In genomic region chr8:76067721-76068120, GRCm38 (mm10) we compare ENCODE assay signal across 9 mouse cellular contexts.
DNase-seq lines count a peak whose midpoint lies in the region; ATAC-seq and TF ChIP-seq lines count a peak whose summit lies in the region.
"Had no signal": no experiment of that assay in that cellular context is flagged by ENCODE, and none has a peak within 500 bp of the region (broad histone marks: within the 10 kb centered on the region; RNA-seq: fewer than 3 reads in every experiment).

No protein-coding gene starts in this region.

- peak; percentile 74 for TF ChIP-seq CTCF in stomach, postnatal 0 days (IDR thresholded peaks at IDR 0.05; ENCODE audit: low read depth)

- H3K27me3 ChIP-seq in hindbrain, embryonic 14.5 days (ENCODE audit: control insufficient read depth, insufficient read depth, low read length) = no peaks in the 10 kb centered on the region
- no peaks in the 10 kb centered on the region for H3K27me3 ChIP-seq in hindbrain, embryonic 13.5 days
- no peaks in the 10 kb centered on the region for H3K27me3 ChIP-seq in stomach, postnatal 0 days (ENCODE audit: control insufficient read depth, insufficient read depth, low read length)
- H3K27me3 ChIP-seq: liver, embryonic 13.5 days had no signal

- no peaks in the 10 kb centered on the region for H3K36me3 ChIP-seq in hindbrain, embryonic 14.5 days (replicated peaks; ENCODE audit: control insufficient read depth, insufficient read depth)
- no peaks in the 10 kb centered on the region for H3K36me3 ChIP-seq in hindbrain, embryonic 13.5 days
- H3K36me3 ChIP-seq in stomach, postnatal 0 days (ENCODE audit: control insufficient read depth, insufficient read depth, low read length) = no peaks in the 10 kb centered on the region
- H3K36me3 ChIP-seq: liver, embryonic 13.5 days had no signal

- H3K27ac ChIP-seq in hindbrain, embryonic 14.5 days = no peak overlapping the region
- no peak overlapping the region for H3K27ac ChIP-seq in hindbrain, embryonic 13.5 days
- H3K27ac ChIP-seq in stomach, postnatal 0 days (replicated peaks) = no peak overlapping the region
- H3K27ac ChIP-seq: liver, embryonic 13.5 days had no signal

- H3K9ac ChIP-seq in hindbrain, embryonic 14.5 days = no peak overlapping the region
- H3K9ac ChIP-seq in hindbrain, embryonic 13.5 days = no peak overlapping the region
- no peak overlapping the region for H3K9ac ChIP-seq in stomach, postnatal 0 days (ENCODE audit: low read length)
- H3K9ac ChIP-seq: liver, embryonic 13.5 days had no signal

- TF ChIP-seq EP300 in stomach, postnatal 0 days (optimal IDR thresholded peaks at IDR 0.05) = no peak

- no peaks in the 10 kb centered on the region for H3K9me3 ChIP-seq in hindbrain, embryonic 14.5 days (ENCODE audit: control insufficient read depth, low read length)
- no peaks in the 10 kb centered on the region for H3K9me3 ChIP-seq in hindbrain, embryonic 13.5 days
- no peaks in the 10 kb centered on the region for H3K9me3 ChIP-seq in stomach, postnatal 0 days (ENCODE audit: control insufficient read depth, low read length)
- H3K9me3 ChIP-seq: liver, embryonic 13.5 days had no signal

- H3K4me1 ChIP-seq in hindbrain, embryonic 14.5 days (replicated peaks; ENCODE audit: control insufficient read depth, insufficient read depth, low read length) = no peaks in the 10 kb centered on the region
- H3K4me1 ChIP-seq in hindbrain, embryonic 13.5 days (replicated peaks) = no peaks in the 10 kb centered on the region
- no peaks in the 10 kb centered on the region for H3K4me1 ChIP-seq in stomach, postnatal 0 days (replicated peaks; ENCODE audit: control insufficient read depth, insufficient read depth)
- H3K4me1 ChIP-seq: liver, embryonic 13.5 days had no signal

- peak; percentile 71 for DNase-seq in hindbrain, embryonic 14.5 days (ENCODE audit: low spot score)
- DNase-seq in thymus, postnatal 0 days (ENCODE audit: low spot score) = peak; percentile 47
- no peak for DNase-seq in thymus, postnatal 25 days
- DNase-seq in embryo, embryonic 11 days = peak; percentile 72
- DNase-seq in stomach, postnatal 0 days (ENCODE audit: low spot score) = no peak
- DNase-seq in T-cell, adult 2 months (ENCODE audit: low spot score) = no peak
- no peak for DNase-seq in spleen, postnatal 14 days (ENCODE audit: low spot score in 2 of 2)
- DNase-seq: liver, embryonic 13.5 days had no signal

- H3K4me3 ChIP-seq in hindbrain, embryonic 14.5 days (replicated peaks; ENCODE audit: low read length) = no peak overlapping the region
- no peak overlapping the region for H3K4me3 ChIP-seq in hindbrain, embryonic 13.5 days
- H3K4me3 ChIP-seq in stomach, postnatal 0 days (ENCODE audit: low read depth, low read length) = no peak overlapping the region
- H3K4me3 ChIP-seq: liver, embryonic 13.5 days had no signal

- 4% methylated on average over 2 of the region's 2 CpGs for WGBS in hindbrain, embryonic 14.5 days
- WGBS in hindbrain, embryonic 13.5 days = 10% methylated on average over 2 of the region's 2 CpGs
- 9% methylated on average over 2 of the region's 2 CpGs for WGBS in stomach, postnatal 0 days

- no peak for ATAC-seq in hindbrain, embryonic 14.5 days (ENCODE audit: low FRiP score)
- ATAC-seq in hindbrain, embryonic 13.5 days (ENCODE audit: low FRiP score) = no peak
- ATAC-seq in stomach, postnatal 0 days (ENCODE audit: low FRiP score, low TSS enrichment) = no peak

- H3K4me2 ChIP-seq in hindbrain, embryonic 14.5 days (replicated peaks) = no peak overlapping the region
- no peak overlapping the region for H3K4me2 ChIP-seq in hindbrain, embryonic 13.5 days
- no peak overlapping the region for H3K4me2 ChIP-seq in stomach, postnatal 0 days (replicated peaks; ENCODE audit: low read depth)
- H3K4me2 ChIP-seq: liver, embryonic 13.5 days had no signal

Comparison
In these comparisons a context has a peak if more than half of its experiments do, and no peak if none do; other contexts are left out.
1. DNase-seq: peak in hindbrain, embryonic 14.5 days (single experiment), thymus, postnatal 0 days (single experiment) and embryo, embryonic 11 days (single experiment); none in thymus, postnatal 25 days (single experiment), stomach, postnatal 0 days (single experiment), T-cell, adult 2 months (single experiment) and spleen, postnatal 14 days (0 of 2).